Mouse (Mus musculus): ENCODE data around the gene Nol3. TPM values are rescaled to one million over a fixed set of nuclear protein-coding genes. Genes with fewer than 3 reads are reported as not detected.

Nol3 gene
- polyA plus RNA-seq, 1 experiment: not detected

- Histone ChIP-seq H3K4me3 (replicated peaks; ENCODE audit: control insufficient read depth, low read depth, low read length) (no peak overlapping the region), H3K4me1 (ENCODE audit: control insufficient read depth, insufficient read depth, low read length) (no peaks in the 10 kb centered on the region), H3K27ac (ENCODE audit: control insufficient read depth, insufficient read depth, low read depth, low read length, poor library complexity) (no peak overlapping the region)
- no peak for TF ChIP-seq POLR2A (IDR thresholded peaks at IDR 0.05; ENCODE audit: borderline replicate concordance, control insufficient read depth, low read depth, low read length)
- no peak for TF ChIP-seq CTCF (IDR thresholded peaks at IDR 0.05; ENCODE audit: control insufficient read depth, insufficient read depth, low read length)
- WGBS: 68% methylated on average over 10 of the region's 10 CpGs
Measured at GRCm38 (mm10) chr8:105252680-105253537, 23.0 kb upstream of the Nol3 start.

- WGBS: 62% methylated on average over 20 of the region's 20 CpGs
- H3K4me3 ChIP-seq (replicated peaks; ENCODE audit: control insufficient read depth, low read depth, low read length): peak overlapping the region; percentile 58
Measured at GRCm38 (mm10) chr8:105253766-105254151, 22.2 kb upstream of the Nol3 start.

GRCm38 (mm10) chr8:105254152-105254965, 21.6 kb upstream of the Nol3 start:
- WGBS: under 1% methylated on average over 74 of the region's 74 CpGs
- Histone ChIP-seq H3K4me1 (ENCODE audit: control insufficient read depth, insufficient read depth, low read length) (peaks cover under 1% of the 10 kb centered on the region), H3K27ac (ENCODE audit: control insufficient read depth, insufficient read depth, low read depth, low read length, poor library complexity) (peak overlapping the region; percentile 22; the same call in 1 of the 2 replicates), H3K4me3 (replicated peaks; ENCODE audit: control insufficient read depth, low read depth, low read length) (peak overlapping the region; percentile 58)
- TF ChIP-seq POLR2A (IDR thresholded peaks at IDR 0.05; ENCODE audit: borderline replicate concordance, control insufficient read depth, low read depth, low read length): no peak; the same call in 1 of the 2 replicates
- peak; percentile 83 for TF ChIP-seq CTCF (IDR thresholded peaks at IDR 0.05; ENCODE audit: control insufficient read depth, insufficient read depth, low read length)

More at GRCm38 (mm10) chr8:105253766-105254151, 22.2 kb upstream of the Nol3 start:
- TF ChIP-seq POLR2A (IDR thresholded peaks at IDR 0.05; ENCODE audit: borderline replicate concordance, control insufficient read depth, low read depth, low read length): no peak
- no peak for TF ChIP-seq CTCF (IDR thresholded peaks at IDR 0.05; ENCODE audit: control insufficient read depth, insufficient read depth, low read length)
- no peaks in the 10 kb centered on the region for H3K4me1 ChIP-seq (ENCODE audit: control insufficient read depth, insufficient read depth, low read length)
- H3K27ac ChIP-seq (ENCODE audit: control insufficient read depth, insufficient read depth, low read depth, low read length, poor library complexity): no peak overlapping the region; the same call in 1 of the 2 replicates

GRCm38 (mm10) chr8:105254966-105255350, 21.0 kb upstream of the Nol3 start, which contains the start of gene B3gnt9:
TSS of gene B3gnt9 (minus strand) at chr8:105255153.
- TF ChIP-seq CTCF (IDR thresholded peaks at IDR 0.05; ENCODE audit: control insufficient read depth, insufficient read depth, low read length): no peak
- no peak for TF ChIP-seq POLR2A (IDR thresholded peaks at IDR 0.05; ENCODE audit: borderline replicate concordance, control insufficient read depth, low read depth, low read length)
- Histone ChIP-seq H3K4me1 (ENCODE audit: control insufficient read depth, insufficient read depth, low read length) (peaks cover 5% of the 10 kb centered on the region), H3K4me3 (replicated peaks; ENCODE audit: control insufficient read depth, low read depth, low read length) (peak within 1 kb of the TSS; percentile 58), H3K27ac (ENCODE audit: control insufficient read depth, insufficient read depth, low read depth, low read length, poor library complexity) (peak within 1 kb of the TSS; percentile 22; the same call in 1 of the 2 replicates)
- WGBS: 2% methylated on average over 14 of the region's 14 CpGs

- 80% methylated on average over 7 of the region's 7 CpGs for WGBS
- H3K4me3 ChIP-seq (replicated peaks; ENCODE audit: control insufficient read depth, low read depth, low read length): no peak overlapping the region
- TF ChIP-seq POLR2A (IDR thresholded peaks at IDR 0.05; ENCODE audit: borderline replicate concordance, control insufficient read depth, low read depth, low read length) (no peak), CTCF (IDR thresholded peaks at IDR 0.05; ENCODE audit: control insufficient read depth, insufficient read depth, low read length) (no peak)
- H3K27ac ChIP-seq (ENCODE audit: control insufficient read depth, insufficient read depth, low read depth, low read length, poor library complexity): no peak overlapping the region
- H3K4me1 ChIP-seq (ENCODE audit: control insufficient read depth, insufficient read depth, low read length): peaks cover 11% of the 10 kb centered on the region
Measured at GRCm38 (mm10) chr8:105257318-105258114, 18.4 kb upstream of the Nol3 start.

- 51% methylated on average over 55 of the region's 55 CpGs for WGBS
- Histone ChIP-seq H3K27ac (ENCODE audit: control insufficient read depth, insufficient read depth, low read depth, low read length, poor library complexity) (no peak overlapping the region), H3K4me3 (replicated peaks; ENCODE audit: control insufficient read depth, low read depth, low read length) (peak overlapping the region; percentile 39), H3K4me1 (ENCODE audit: control insufficient read depth, insufficient read depth, low read length) (peaks cover 11% of the 10 kb centered on the region)
- no peak for TF ChIP-seq CTCF (IDR thresholded peaks at IDR 0.05; ENCODE audit: control insufficient read depth, insufficient read depth, low read length)
- TF ChIP-seq POLR2A (IDR thresholded peaks at IDR 0.05; ENCODE audit: borderline replicate concordance, control insufficient read depth, low read depth, low read length): no peak
Measured at GRCm38 (mm10) chr8:105258911-105259720, 16.8 kb upstream of the Nol3 start.
